Mouse (Mus musculus) left cerebral cortex, postnatal 10 days (tissue): ENCODE data around the gene Atp2b1. TPM values are rescaled to one million over a fixed set of nuclear protein-coding genes. Genes with fewer than 3 reads are reported as not detected.
"Not testable (repeated sequence)": the region's sequence is repeated elsewhere in the genome, so short reads cannot be mapped to it uniquely, and the experiment has no call there.

Experiments used
- DNase-seq, 2 experiments: peaks; one replicate each; pipeline ENCODE4 v3.0.0; 2021 to 2022; ENCODE audit warnings: low spot score in 2 of 2, mixed read lengths in 1 of 2; ENCODE audit errors: extremely low spot score in 1 of 2
- intact Hi-C: fragments of 180-260 bp; cut with DNase I; formaldehyde crosslinking; loops from one replicate; pipeline ENCODE4 v1.15.1; 2025
- total RNA-seq, 2 experiments: library from RNA; stranded (reverse); gene quantifications; 2 replicates each; pipeline ENCODE4 v1.2.3; 2021

Atp2b1 gene
- total RNA-seq, 2 experiments from 2014 or later: 655 to 659 TPM

GRCm38 (mm10) chr10:98995016-98995747 is 81.0 kb downstream of the Atp2b1 start:
- intact Hi-C loops, DNase-seq: not testable (repeated sequence)

- DNase-seq: no peak
- intact Hi-C loops: no loop called here
Observed at GRCm38 (mm10) chr10:99004866-99005265, 90.7 kb downstream of the Atp2b1 start.

- intact Hi-C loops: no loop called here
- DNase-seq: no peak
Observed at GRCm38 (mm10) chr10:99011084-99011483, 96.9 kb downstream of the Atp2b1 start.

- no peak for DNase-seq
- intact Hi-C loops: no loop called here
Observed at GRCm38 (mm10) chr10:99012086-99012485, 97.9 kb downstream of the Atp2b1 start.

GRCm38 (mm10) chr10:99014737-99015136 is 100.5 kb downstream of the Atp2b1 start:
- no peak for DNase-seq
- intact Hi-C loops: no loop called here

GRCm38 (mm10) chr10:99016996-99017395 is 102.8 kb downstream of the Atp2b1 start:
- DNase-seq: no peak
- intact Hi-C loops: no loop called here

GRCm38 (mm10) chr10:99027462-99027861 is 113.3 kb downstream of the Atp2b1 start:
- no peak for DNase-seq
- intact Hi-C loops: no loop called here

- DNase-seq: no peak
- intact Hi-C loops: no loop called here
Observed at GRCm38 (mm10) chr10:99029844-99030243, 115.6 kb downstream of the Atp2b1 start.

- no peak for DNase-seq
- intact Hi-C loops: no loop called here
Observed at GRCm38 (mm10) chr10:99033830-99034828, 119.9 kb downstream of the Atp2b1 start.

- intact Hi-C loops: no loop called here
Observed at GRCm38 (mm10) chr10:99037185-99038065, 123.2 kb downstream of the Atp2b1 start.

GRCm38 (mm10) chr10:99038866-99039265 is 124.7 kb downstream of the Atp2b1 start:
- DNase-seq: no peak
- intact Hi-C loops: no loop called here

More at GRCm38 (mm10) chr10:99037185-99038065, 123.2 kb downstream of the Atp2b1 start:
- no peak for DNase-seq

GRCm38 (mm10) chr10:99040171-99040570 is 126.0 kb downstream of the Atp2b1 start:
- DNase-seq: no peak
- intact Hi-C loops: no loop called here

GRCm38 (mm10) chr10:99046756-99047550 is 132.7 kb downstream of the Atp2b1 start:
- intact Hi-C loops: no loop called here
- DNase-seq: no peak

- intact Hi-C loops: no loop called here
- no peak for DNase-seq
Observed at GRCm38 (mm10) chr10:99047551-99047940, 133.3 kb downstream of the Atp2b1 start.

GRCm38 (mm10) chr10:99050093-99050492 is 135.9 kb downstream of the Atp2b1 start:
- intact Hi-C loops: no loop called here
- no peak for DNase-seq

- no peak for DNase-seq
- intact Hi-C loops: no loop called here
Observed at GRCm38 (mm10) chr10:99053111-99053510, 138.9 kb downstream of the Atp2b1 start.

- DNase-seq: no peak
- intact Hi-C loops: no loop called here
Observed at GRCm38 (mm10) chr10:99060588-99060987, 146.4 kb downstream of the Atp2b1 start.

- intact Hi-C loops: no loop called here
- DNase-seq: no peak
Observed at GRCm38 (mm10) chr10:99061418-99061817, 147.2 kb downstream of the Atp2b1 start.
